Mouse (Mus musculus): Measurements from ENCODE around the gene Rex1bd. TPM values are rescaled to one million over a fixed set of nuclear protein-coding genes. Genes with fewer than 3 reads are reported as not detected.

The Rex1bd gene
- polyA plus RNA-seq, 1 experiment from 2014 or later: 134 TPM

DNA sequence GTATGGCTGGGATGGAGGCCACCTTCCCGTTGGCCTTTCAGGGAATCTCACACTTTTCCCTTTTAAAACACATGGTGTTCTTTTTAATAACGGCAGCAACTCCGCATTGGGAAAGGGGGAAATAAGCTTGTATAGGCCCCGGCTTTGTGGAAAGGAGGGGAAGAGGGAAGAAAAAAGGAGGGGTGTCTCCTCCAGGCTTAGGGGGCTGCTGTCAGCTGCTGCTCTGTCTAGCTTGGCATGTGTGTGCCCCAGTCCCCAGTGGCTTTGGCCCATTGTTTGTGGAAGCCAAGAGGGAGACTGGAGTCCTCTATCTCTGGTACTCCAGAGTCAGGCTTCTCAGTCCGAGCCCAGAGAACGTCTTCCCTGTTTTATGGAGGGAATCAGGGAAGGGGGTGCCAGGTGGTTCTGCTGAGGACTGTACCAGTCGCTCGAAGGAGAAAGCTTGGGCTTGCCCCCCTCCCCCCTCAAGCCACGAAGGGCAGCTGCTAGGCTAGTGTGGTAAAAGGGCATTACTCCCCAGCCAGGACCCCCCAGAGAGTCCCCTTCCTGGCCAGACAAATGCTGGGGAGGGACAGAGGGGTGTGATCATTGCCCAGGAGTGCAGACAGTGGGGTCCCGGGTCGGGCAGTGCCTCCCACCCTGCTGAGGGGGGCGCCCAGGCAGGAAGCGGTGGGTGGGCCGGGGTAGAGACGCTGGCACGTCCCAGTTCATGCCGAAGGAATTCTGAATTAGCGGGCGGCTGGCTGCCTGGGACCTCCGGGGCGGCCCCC, 11.4 kb downstream of the Rex1bd start:
- Histone ChIP-seq H3K9ac (replicated peaks) (no peak overlapping the region; the same call in 1 of the 2 replicates), H3K27ac (replicated peaks) (no peak overlapping the region), H3K4me3 (peak overlapping the region; percentile 5), H3K4me2 (replicated peaks) (peak overlapping the region; percentile 18; the same call in 1 of the 2 replicates), H3K9me3 (no peaks in the 10 kb centered on the region), H3K36me3 (no peaks in the 10 kb centered on the region), H3K27me3 (peaks cover 100% of the 10 kb centered on the region), H3K4me1 (peaks cover 35% of the 10 kb centered on the region)
- WGBS: 3% methylated on average over 21 of the region's 21 CpGs
- 0 out of 2 replicates have a peak, but pooled peaks have one; percentile 18 for ATAC-seq (ENCODE audit: low FRiP score, low read depth)

GRCm38 (mm10) chr8:70494416-70494945, 12.1 kb downstream of the Rex1bd start:
- peak overlapping the region; percentile 9; the same call in 1 of the 2 replicates for H3K4me3 ChIP-seq

DNA sequence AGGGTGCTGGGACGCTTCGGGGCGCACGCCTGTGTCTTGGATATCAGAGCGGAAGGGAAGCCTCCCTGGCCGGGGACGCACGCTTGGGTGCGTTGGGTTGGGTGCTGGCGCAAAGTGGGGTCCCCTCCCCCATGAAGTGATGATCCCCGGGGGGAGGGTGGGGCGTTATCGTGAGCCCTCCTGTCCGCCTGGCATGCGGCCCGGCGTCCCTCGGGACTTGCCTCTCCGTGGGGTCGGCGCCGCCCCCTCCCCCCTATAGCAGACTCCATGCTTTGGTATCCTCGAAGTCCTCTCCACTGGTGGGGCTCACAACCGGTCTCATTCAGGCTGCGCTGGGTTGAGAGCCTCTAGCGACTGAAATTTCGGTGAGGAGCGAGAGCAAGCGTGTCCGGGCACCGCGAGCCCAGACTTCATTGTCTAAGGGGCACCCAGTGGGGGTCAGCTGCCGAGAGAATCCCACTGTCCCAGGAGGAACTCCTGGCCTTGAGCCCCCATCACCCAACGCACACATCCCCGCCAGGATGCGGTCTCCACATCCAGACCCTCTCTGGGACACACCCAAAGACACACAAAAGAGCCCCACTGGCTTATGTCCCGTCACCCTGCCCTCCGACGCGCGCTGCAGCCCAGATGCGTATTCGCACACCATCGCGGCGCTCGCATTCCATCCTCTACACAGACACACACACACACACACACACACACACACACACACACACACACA, 12.7 kb downstream of the Rex1bd start:
- Histone ChIP-seq H3K9ac (replicated peaks) (no peak overlapping the region), H3K4me1 (peaks cover 44% of the 10 kb centered on the region), H3K27me3 (peaks cover 100% of the 10 kb centered on the region), H3K9me3 (no peaks in the 10 kb centered on the region), H3K4me3 (peak overlapping the region; percentile 36; the same call in 1 of the 2 replicates), H3K4me2 (replicated peaks) (peak overlapping the region; percentile 52), H3K36me3 (no peaks in the 10 kb centered on the region), H3K27ac (replicated peaks) (no peak overlapping the region)
- WGBS: under 1% methylated on average over 47 of the region's 47 CpGs
- no peak; the same call in 1 of the 2 replicates for ATAC-seq (ENCODE audit: low FRiP score, low read depth)

More at GRCm38 (mm10) chr8:70494416-70494945, 12.1 kb downstream of the Rex1bd start:
- 0 out of 2 replicates have a peak overlapping the region, but pooled peaks have one; percentile 52 for H3K4me2 ChIP-seq (replicated peaks)
- no peak for ATAC-seq (ENCODE audit: low FRiP score, low read depth)
- H3K9ac ChIP-seq (replicated peaks): no peak overlapping the region
- H3K27me3 ChIP-seq: peaks cover 100% of the 10 kb centered on the region
- WGBS: 4% methylated on average over 28 of the region's 28 CpGs
- no peaks in the 10 kb centered on the region for H3K9me3 ChIP-seq
- H3K36me3 ChIP-seq: no peaks in the 10 kb centered on the region
- H3K4me1 ChIP-seq: peaks cover 38% of the 10 kb centered on the region
- no peak overlapping the region for H3K27ac ChIP-seq (replicated peaks)

DNA sequence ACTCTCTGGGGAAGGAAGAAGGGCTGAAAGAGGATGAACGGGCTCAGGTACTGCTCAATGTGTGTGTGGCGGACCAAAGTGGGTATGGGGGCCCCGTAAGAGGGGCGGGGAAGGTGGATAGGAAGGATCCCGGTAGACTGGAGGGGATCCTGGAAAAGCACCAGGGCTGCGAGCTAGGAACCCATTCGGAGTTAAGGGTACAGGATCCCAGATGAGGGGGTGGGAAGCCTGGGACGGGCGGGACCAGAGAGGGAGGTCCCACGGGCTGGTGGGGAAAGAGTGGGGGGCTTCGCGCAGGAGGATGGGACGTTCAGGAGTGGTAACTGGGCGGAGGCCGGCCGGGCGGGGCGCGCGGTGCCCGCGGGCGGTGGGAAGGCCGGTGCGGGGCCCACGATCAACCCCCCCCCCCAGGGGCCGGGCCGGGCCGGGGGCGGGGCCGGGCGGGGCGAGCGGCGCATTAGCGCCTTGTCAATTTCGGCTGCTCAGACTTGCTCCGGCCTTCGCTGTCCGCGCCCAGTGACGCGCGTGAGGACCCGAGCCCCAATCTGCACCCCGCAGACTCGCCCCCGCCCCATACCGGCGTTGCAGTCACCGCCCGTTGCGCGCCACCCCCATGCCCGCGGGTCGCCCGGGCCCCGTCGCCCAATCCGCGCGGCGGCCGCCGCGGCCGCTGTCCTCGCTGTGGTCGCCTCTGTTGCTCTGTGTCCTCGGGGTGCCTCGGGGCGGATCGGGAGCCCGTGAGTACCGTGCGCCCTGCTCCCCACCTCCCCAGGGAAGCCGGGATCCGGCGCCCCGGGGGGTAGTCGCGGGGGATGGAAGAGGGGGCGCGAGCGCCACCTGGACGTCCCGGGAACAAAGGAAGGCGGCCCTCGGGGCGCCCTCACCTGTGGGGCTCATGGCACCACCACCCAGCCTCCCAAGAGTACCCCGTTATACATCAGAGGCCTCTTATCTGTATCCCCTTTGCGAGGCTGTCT, 13.6 kb downstream of the Rex1bd start, which contains the start of gene Crlf1:
Gene Crlf1 (plus strand): TSS at position 495 of the 977 bp plus-strand sequence.
- no peak for ATAC-seq (ENCODE audit: low FRiP score, low read depth)
- Histone ChIP-seq H3K27ac (replicated peaks) (no peak within 1 kb of the TSS), H3K4me1 (peaks cover 52% of the 10 kb centered on the region)

DNA sequence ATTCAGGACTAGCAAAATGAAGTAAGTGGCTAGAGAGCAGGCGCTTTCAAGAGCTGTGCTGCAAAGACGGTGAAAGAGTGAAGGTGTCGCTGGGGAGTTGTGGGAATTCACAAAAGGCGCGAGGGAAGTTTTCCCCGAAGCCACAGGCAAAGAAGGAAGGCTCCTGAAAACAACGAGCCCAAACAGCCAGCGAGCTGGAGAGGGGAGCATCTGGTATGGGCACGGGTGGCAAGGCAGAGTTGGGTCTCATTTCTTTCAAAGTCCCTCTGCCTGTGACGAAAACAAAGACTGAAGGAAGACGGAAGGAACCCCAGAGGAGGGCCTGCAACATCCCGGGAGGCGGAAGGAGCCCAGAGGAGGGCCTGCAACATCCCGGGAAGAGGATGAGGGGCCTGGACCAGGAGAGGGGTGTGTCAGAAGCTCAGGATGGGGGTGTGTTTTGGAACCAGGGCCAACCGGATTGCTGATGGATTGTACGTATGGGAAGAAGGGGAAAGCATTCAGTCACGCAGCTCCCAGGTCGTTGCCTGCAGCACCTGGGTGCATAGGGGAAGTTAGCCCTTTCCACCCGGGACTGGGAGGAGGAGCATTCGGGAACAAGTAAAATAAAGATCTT, 15.6 kb downstream of the Rex1bd start:
- H3K36me3 ChIP-seq: no peaks in the 10 kb centered on the region
- no peak overlapping the region for H3K9ac ChIP-seq (replicated peaks)
- H3K27me3 ChIP-seq: peaks cover 100% of the 10 kb centered on the region
- 0 out of 2 replicates have a peak overlapping the region, but pooled peaks have one; percentile 4 for H3K4me3 ChIP-seq
- peaks cover 64% of the 10 kb centered on the region for H3K4me1 ChIP-seq
- no peak overlapping the region for H3K27ac ChIP-seq (replicated peaks)
- no peaks in the 10 kb centered on the region for H3K9me3 ChIP-seq
- 0 out of 2 replicates have a peak overlapping the region, but pooled peaks have one; percentile 2 for H3K4me2 ChIP-seq (replicated peaks)
- no peak for ATAC-seq (ENCODE audit: low FRiP score, low read depth)
- under 1% methylated on average over 20 of the region's 20 CpGs for WGBS

More for the DNA sequence above, 13.6 kb downstream of the Rex1bd start, which contains the start of gene Crlf1:
- Histone ChIP-seq H3K27me3 (peaks cover 100% of the 10 kb centered on the region), H3K9ac (replicated peaks) (peak within 1 kb of the TSS; percentile 7; the same call in 1 of the 2 replicates), H3K4me3 (peak within 1 kb of the TSS; percentile 36), H3K4me2 (replicated peaks) (peak within 1 kb of the TSS; percentile 52), H3K36me3 (no peaks in the 10 kb centered on the region), H3K9me3 (no peaks in the 10 kb centered on the region)
- WGBS: under 1% methylated on average over 70 of the region's 93 CpGs

DNA sequence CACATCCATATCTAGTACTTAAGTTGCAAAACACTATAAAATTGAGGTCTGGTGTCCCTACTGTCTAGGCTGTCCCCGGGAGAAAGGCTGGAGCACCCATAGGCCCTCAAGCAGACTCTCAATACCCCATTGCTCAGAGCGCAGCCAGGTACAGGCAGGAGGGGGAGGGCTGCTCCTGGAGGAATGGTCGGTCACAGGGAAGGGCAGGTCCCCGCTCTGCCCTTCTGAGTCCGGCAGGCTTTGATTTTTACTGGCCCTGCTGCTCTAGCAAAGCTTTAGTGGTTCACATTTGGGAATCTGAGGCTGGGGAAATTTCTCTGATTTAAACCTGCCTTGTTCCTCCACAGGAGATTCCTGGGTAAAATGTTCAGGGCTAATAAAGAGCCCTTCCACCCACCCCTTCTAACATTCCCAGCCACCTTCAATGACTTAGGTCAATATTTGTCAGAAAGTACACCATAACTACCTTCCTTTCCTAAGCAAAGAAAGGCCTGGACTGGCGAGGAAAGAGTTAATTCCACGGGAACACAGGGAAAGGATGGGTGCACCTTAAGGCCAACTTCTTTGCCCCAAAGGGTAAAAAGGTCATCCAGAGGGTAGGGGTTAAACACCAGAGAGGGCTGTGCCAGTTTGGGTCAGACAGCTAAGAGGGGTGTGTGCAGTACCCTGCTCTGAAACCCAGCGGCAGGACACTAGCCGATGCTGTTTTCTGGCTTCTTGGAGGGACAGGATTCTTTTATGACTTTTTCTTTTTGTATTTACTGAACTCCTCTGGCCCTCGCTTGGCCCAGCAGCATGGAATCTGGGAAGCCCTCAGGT, 16.3 kb downstream of the Rex1bd start:
- Histone ChIP-seq H3K4me3 (no peak overlapping the region), H3K27me3 (peaks cover 100% of the 10 kb centered on the region), H3K4me2 (replicated peaks) (no peak overlapping the region; the same call in 1 of the 2 replicates), H3K36me3 (no peaks in the 10 kb centered on the region), H3K9ac (replicated peaks) (no peak overlapping the region), H3K4me1 (peaks cover 58% of the 10 kb centered on the region), H3K27ac (replicated peaks) (no peak overlapping the region), H3K9me3 (no peaks in the 10 kb centered on the region)
- ATAC-seq (ENCODE audit: low FRiP score, low read depth): no peak
- WGBS: 5% methylated on average over 10 of the region's 10 CpGs

GRCm38 (mm10) chr8:70489576-70489975, 17.0 kb downstream of the Rex1bd start:
- Histone ChIP-seq H3K27ac (replicated peaks) (no peak overlapping the region), H3K36me3 (no peaks in the 10 kb centered on the region)
- no peak for ATAC-seq (ENCODE audit: low FRiP score, low read depth)

GRCm38 (mm10) chr8:70488931-70489470, 17.6 kb downstream of the Rex1bd start:
- Histone ChIP-seq H3K9me3 (no peaks in the 10 kb centered on the region), H3K27ac (replicated peaks) (no peak overlapping the region), H3K9ac (replicated peaks) (no peak overlapping the region), H3K36me3 (no peaks in the 10 kb centered on the region), H3K4me3 (peak overlapping the region; percentile 33), H3K4me1 (peaks cover 45% of the 10 kb centered on the region), H3K27me3 (peaks cover 100% of the 10 kb centered on the region), H3K4me2 (replicated peaks) (peak overlapping the region; percentile 43)
- WGBS: 3% methylated on average over 14 of the region's 14 CpGs
- ATAC-seq (ENCODE audit: low FRiP score, low read depth): no peak

More at GRCm38 (mm10) chr8:70489576-70489975, 17.0 kb downstream of the Rex1bd start:
- H3K4me3 ChIP-seq: peak overlapping the region; percentile 33
- no peaks in the 10 kb centered on the region for H3K9me3 ChIP-seq
- H3K4me1 ChIP-seq: peaks cover 51% of the 10 kb centered on the region
- WGBS: 1% methylated on average over 31 of the region's 41 CpGs
- peak overlapping the region; percentile 43 for H3K4me2 ChIP-seq (replicated peaks)
- no peak overlapping the region; the same call in 1 of the 2 replicates for H3K9ac ChIP-seq (replicated peaks)
- H3K27me3 ChIP-seq: peaks cover 100% of the 10 kb centered on the region

DNA sequence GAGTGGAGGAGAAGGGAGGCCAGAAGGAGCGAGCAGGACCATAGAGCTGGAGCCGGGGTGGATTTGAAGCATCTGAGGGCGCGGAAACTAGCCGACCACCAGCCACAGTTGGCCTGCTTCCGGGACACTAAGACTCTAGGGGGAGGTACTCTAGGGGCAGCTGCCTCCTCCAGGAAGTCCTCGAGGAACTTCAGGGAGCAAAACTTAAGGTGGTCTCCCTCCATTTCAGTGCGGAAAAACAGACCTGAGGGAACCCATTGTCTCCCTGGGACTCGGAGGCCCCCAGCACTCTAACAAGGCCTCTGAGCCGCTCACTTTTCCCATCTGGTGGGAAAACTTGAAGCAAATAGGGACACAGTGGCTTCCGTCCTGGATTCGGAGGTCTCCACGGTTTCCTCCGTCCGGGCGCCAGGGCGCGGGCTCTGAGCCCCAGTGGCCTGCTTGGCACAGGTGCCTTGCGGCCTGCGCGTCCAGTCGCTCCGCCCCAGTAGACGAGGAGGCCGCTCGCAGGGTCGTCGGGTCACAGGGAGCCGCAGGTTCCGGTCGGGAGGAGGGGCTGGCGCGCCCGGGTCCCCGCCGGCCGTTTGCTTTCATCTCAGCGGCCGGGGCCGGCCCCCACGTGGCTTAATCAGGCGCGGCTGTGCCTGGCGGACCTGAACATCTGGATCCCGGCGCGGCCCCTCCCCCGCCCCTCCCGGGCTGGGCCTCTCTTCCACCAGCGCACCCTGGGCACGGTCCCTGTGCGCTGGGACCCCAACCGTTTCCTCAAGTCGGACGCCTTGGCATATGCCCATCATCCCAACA, 18.4 kb downstream of the Rex1bd start:
- ATAC-seq (ENCODE audit: low FRiP score, low read depth): peak; percentile 52; the same call in 1 of the 2 replicates
- Histone ChIP-seq H3K9ac (replicated peaks) (peak overlapping the region; percentile 25), H3K9me3 (no peaks in the 10 kb centered on the region), H3K27me3 (peaks cover 100% of the 10 kb centered on the region), H3K27ac (replicated peaks) (no peak overlapping the region), H3K4me3 (peak overlapping the region; percentile 33), H3K4me2 (replicated peaks) (peak overlapping the region; percentile 66), H3K36me3 (no peaks in the 10 kb centered on the region), H3K4me1 (peaks cover 37% of the 10 kb centered on the region)
- 3% methylated on average over 54 of the region's 55 CpGs for WGBS

Measured in midbrain, embryonic 12.5 days (tissue).